Comparison of ENCODE assay signal across 28 mouse cellular contexts in the genomic region with DNA sequence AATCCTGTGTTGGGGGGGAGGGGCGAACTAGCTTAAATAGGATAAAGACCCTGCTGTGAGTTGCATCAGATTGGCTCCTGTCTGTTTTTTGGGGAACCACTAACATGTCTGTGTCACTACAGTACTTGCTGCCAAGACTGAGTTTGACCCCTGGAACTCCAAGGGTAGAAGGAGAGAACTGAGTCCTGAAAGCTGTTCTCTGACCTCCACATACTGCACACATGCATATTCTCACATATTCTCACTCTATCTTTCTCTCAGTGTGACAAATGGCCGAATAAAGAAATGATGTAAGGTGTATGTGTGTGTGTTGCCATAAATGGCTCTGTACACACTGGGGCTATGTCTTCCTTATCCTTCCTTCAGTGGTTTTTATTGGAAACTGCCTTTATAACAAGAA. TPM values are rescaled to one million over a fixed set of nuclear protein-coding genes. Genes with fewer than 3 reads are reported as not detected.
A peak's percentile ranks its signal among the peaks of the same experiment; 100 is the strongest.
DNase-seq lines count a peak whose midpoint lies in the region; ATAC-seq and TF ChIP-seq lines count a peak whose summit lies in the region.
"Had no signal": no experiment of that assay in that cellular context is flagged by ENCODE, and none has a peak within 500 bp of the region (broad histone marks: within the 10 kb centered on the region; RNA-seq: fewer than 3 reads in every experiment).

No protein-coding gene starts in this region.

- intact Hi-C loops in heart, postnatal 36 days (cut with DNase I): no loop called here

- no peak overlapping the region for H3K27ac ChIP-seq in lung, embryonic 15.5 days
- H3K27ac ChIP-seq in lung, postnatal 0 days (ENCODE audit: low read length): no peak overlapping the region
- H3K27ac ChIP-seq: embryonic facial prominence, embryonic 10.5 days; embryonic facial prominence, embryonic 12.5 days; forebrain, embryonic 13.5 days; forebrain, embryonic 15.5 days had no signal

- H3K9ac ChIP-seq in lung, embryonic 15.5 days: no peak overlapping the region
- H3K9ac ChIP-seq in lung, postnatal 0 days (replicated peaks; ENCODE audit: low read depth): no peak overlapping the region
- H3K9ac ChIP-seq: embryonic facial prominence, embryonic 12.5 days; forebrain, embryonic 13.5 days; forebrain, embryonic 15.5 days had no signal

- H3K36me3 ChIP-seq in lung, embryonic 15.5 days: no peaks in the 10 kb centered on the region
- no peaks in the 10 kb centered on the region for H3K36me3 ChIP-seq in lung, postnatal 0 days (ENCODE audit: insufficient read depth, low read length)
- H3K36me3 ChIP-seq: embryonic facial prominence, embryonic 10.5 days; embryonic facial prominence, embryonic 12.5 days; forebrain, embryonic 15.5 days; G1E had no signal

- H3K4me3 ChIP-seq in lung, embryonic 15.5 days: no peak overlapping the region
- H3K4me3 ChIP-seq in lung, adult 2 months (replicated peaks; ENCODE audit: extremely low read depth, low read depth, low read length): no peak overlapping the region
- H3K4me3 ChIP-seq in lung, postnatal 0 days (ENCODE audit: low read depth, low read length): no peak overlapping the region
- H3K4me3 ChIP-seq: embryonic facial prominence, embryonic 10.5 days; embryonic facial prominence, embryonic 12.5 days; forebrain, embryonic 13.5 days; forebrain, embryonic 15.5 days had no signal

- TF ChIP-seq POLR2A in lung, adult 2 months (IDR thresholded peaks at IDR 0.05; ENCODE audit: borderline replicate concordance, extremely low read depth, low read depth, low read length): no peak

- no peaks in the 10 kb centered on the region for H3K4me1 ChIP-seq in lung, embryonic 15.5 days
- H3K4me1 ChIP-seq in lung, adult 2 months (ENCODE audit: control insufficient read depth, insufficient read depth, low read length): no peaks in the 10 kb centered on the region
- no peaks in the 10 kb centered on the region for H3K4me1 ChIP-seq in lung, postnatal 0 days (ENCODE audit: insufficient read depth, low read depth, low read length)
- H3K4me1 ChIP-seq: embryonic facial prominence, embryonic 10.5 days; embryonic facial prominence, embryonic 12.5 days; forebrain, embryonic 13.5 days; forebrain, embryonic 15.5 days had no signal

- WGBS in lung, embryonic 15.5 days: 68% methylated on average over 2 of the region's 2 CpGs
- 62% methylated on average over 2 of the region's 2 CpGs for WGBS in lung, adult 2 months
- 69% methylated on average over 2 of the region's 2 CpGs for WGBS in lung, postnatal 0 days

- TF ChIP-seq CTCF in lung, adult 2 months (IDR thresholded peaks at IDR 0.05; ENCODE audit: insufficient read depth, low read length): no peak
- TF ChIP-seq CTCF in lung, postnatal 0 days (IDR thresholded peaks at IDR 0.05): no peak

- H3K9me3 ChIP-seq in lung, embryonic 15.5 days: no peaks in the 10 kb centered on the region
- H3K9me3 ChIP-seq in lung, postnatal 0 days (ENCODE audit: low read length): no peaks in the 10 kb centered on the region
- H3K9me3 ChIP-seq: embryonic facial prominence, embryonic 10.5 days; embryonic facial prominence, embryonic 12.5 days; forebrain, embryonic 13.5 days; forebrain, embryonic 15.5 days; G1E had no signal

- DNase-seq in heart, adult 11 months: peak; percentile 4
- no peak for DNase-seq in heart, postnatal 36 days
- no peak for DNase-seq in lung, adult 2 months
- DNase-seq in lung, postnatal 0 days (ENCODE audit: low spot score): peak; percentile 50
- DNase-seq in lung, postnatal 4 days: no peak
- DNase-seq: adrenal gland, adult 8-10 months; adrenal gland, postnatal 14 days; adrenal gland, postnatal 36 days; B cell, adult 2 months; cerebellum, adult 11-12 months; cerebellum, adult 2 months; cerebellum, adult 9-10 months; cerebellum, postnatal 10 days; cerebellum, postnatal 25 days had no signal

- no peak for TF ChIP-seq EP300 in lung, postnatal 0 days (IDR thresholded peaks at IDR 0.05)

- no peak overlapping the region for H3K4me2 ChIP-seq in lung, embryonic 15.5 days
- H3K4me2 ChIP-seq in lung, postnatal 0 days (replicated peaks; ENCODE audit: low read depth, low read length): no peak overlapping the region
- H3K4me2 ChIP-seq: embryonic facial prominence, embryonic 12.5 days; forebrain, embryonic 13.5 days; forebrain, embryonic 15.5 days had no signal

- H3K27me3 ChIP-seq in lung, embryonic 15.5 days: no peaks in the 10 kb centered on the region
- no peaks in the 10 kb centered on the region for H3K27me3 ChIP-seq in lung, postnatal 0 days (replicated peaks; ENCODE audit: insufficient read depth, low read length)
- H3K27me3 ChIP-seq: CH12.LX; embryonic facial prominence, embryonic 12.5 days; forebrain, embryonic 13.5 days; forebrain, embryonic 15.5 days; Patski had no signal

- peak; percentile 14; the same call in 1 of the 2 replicates for ATAC-seq in lung, embryonic 15.5 days (ENCODE audit: borderline replicate concordance, extremely low read depth, low FRiP score, low TSS enrichment)
- ATAC-seq in lung, postnatal 0 days: peak; percentile 68
- ATAC-seq: activated CD4-positive, CD25-positive, alpha-beta regulatory T cell, adult 4 months; CD4-positive, CD25-positive, alpha-beta regulatory T cell, adult 4 months; forebrain, embryonic 13.5 days; forebrain, embryonic 15.5 days; Patski had no signal

RNA-seq across cellular contexts. Expression of a gene that starts 9.1 kb away (rescaled TPM):
- 10 to 100 TPM in 1 of 2 experiments, 1 to 10 TPM in 1; 8.9 to 14.3 TPM for total RNA-seq in heart, postnatal 36 days (2021)
- polyA plus RNA-seq in lung, embryonic 15.5 days (2015; fragmentation: Nextera tagmentation; extraction: Ambion mirVana): 20.1 and 24.8 TPM in 2 replicates
- 2.7 and 5.5 TPM in 2 replicates for polyA plus RNA-seq in lung, adult 2 months (2012; rRNA removed)
- polyA plus RNA-seq in lung, postnatal 0 days (2015; fragmentation: Nextera tagmentation; extraction: Ambion mirVana): 17.5 and 20.7 TPM in 2 replicates

RNA-seq across cellular contexts. Expression of a gene that starts 37.0 kb away (rescaled TPM):
- not detected for total RNA-seq in heart, postnatal 36 days (2021)
- polyA plus RNA-seq in lung, embryonic 15.5 days (2015; fragmentation: Nextera tagmentation; extraction: Ambion mirVana): not detected in 2 replicates
- polyA plus RNA-seq in lung, adult 2 months (2012; rRNA removed): not detected in 2 replicates
- not detected in 2 replicates for polyA plus RNA-seq in lung, postnatal 0 days (2015; fragmentation: Nextera tagmentation; extraction: Ambion mirVana)
- total RNA-seq: adrenal gland, adult 18-20 months; adrenal gland, adult 8-10 months; adrenal gland, postnatal 14 days; adrenal gland, postnatal 36 days; CH12.LX; G1E had no signal
- polyA plus RNA-seq: activated CD4-positive, CD25-positive, alpha-beta regulatory T cell, adult 4 months; CD4-positive, CD25-positive, alpha-beta regulatory T cell, adult 4 months; cerebellum, adult 2 months; cortical plate, adult 2 months; embryonic facial prominence, embryonic 10.5 days; embryonic facial prominence, embryonic 12.5 days; embryonic facial prominence, embryonic 14.5 days; forebrain, embryonic 11.5 days; forebrain, embryonic 13.5 days; forebrain, embryonic 15.5 days had no signal

RNA-seq across cellular contexts. Expression of a gene that starts 56.6 kb away (rescaled TPM):
- 1 to 10 TPM; 9.2 to 9.6 TPM for total RNA-seq in heart, postnatal 36 days (2021)
- 37.7 and 39.5 TPM in 2 replicates for polyA plus RNA-seq in lung, embryonic 15.5 days (2015; fragmentation: Nextera tagmentation; extraction: Ambion mirVana)
- polyA plus RNA-seq in lung, adult 2 months (2012; rRNA removed): 3.3 and 6.4 TPM in 2 replicates
- 14.4 and 14.6 TPM in 2 replicates for polyA plus RNA-seq in lung, postnatal 0 days (2015; fragmentation: Nextera tagmentation; extraction: Ambion mirVana)

RNA-seq across cellular contexts. Expression of a gene that starts 56.8 kb away (rescaled TPM):
- 10 to 100 TPM; 93.0 to 93.9 TPM for total RNA-seq in heart, postnatal 36 days (2021)
- 165 and 178 TPM in 2 replicates for polyA plus RNA-seq in lung, embryonic 15.5 days (2015; fragmentation: Nextera tagmentation; extraction: Ambion mirVana)
- polyA plus RNA-seq in lung, adult 2 months (2012; rRNA removed): 16.7 and 21.0 TPM in 2 replicates
- 124 and 130 TPM in 2 replicates for polyA plus RNA-seq in lung, postnatal 0 days (2015; fragmentation: Nextera tagmentation; extraction: Ambion mirVana)

Comparison
In these comparisons a context has a peak if more than half of its experiments do, and no peak if none do; other contexts are left out.
1. DNase-seq: peak in heart, adult 11 months (single experiment) and lung, postnatal 0 days (single experiment); none in heart, postnatal 36 days (0 of 2), lung, adult 2 months (single experiment) and lung, postnatal 4 days (0 of 2).